Mouse (Mus musculus) thymus, postnatal 25 days (tissue): ENCODE results near the gene Cd300e.
A peak's percentile ranks its signal among the peaks of the same experiment; 100 is the strongest.
"Not testable (repeated sequence)": the region's sequence is repeated elsewhere in the genome, so short reads cannot be mapped to it uniquely, and the experiment has no call there.

Experiments
- DNase-seq: peaks from one replicate; pipeline ENCODE4 v3.0.0; 2022

Cd300e gene

GRCm38 (mm10) chr11:115081373-115081772, 19.4 kb upstream of the Cd300e start:
- no peak for DNase-seq

DNA sequence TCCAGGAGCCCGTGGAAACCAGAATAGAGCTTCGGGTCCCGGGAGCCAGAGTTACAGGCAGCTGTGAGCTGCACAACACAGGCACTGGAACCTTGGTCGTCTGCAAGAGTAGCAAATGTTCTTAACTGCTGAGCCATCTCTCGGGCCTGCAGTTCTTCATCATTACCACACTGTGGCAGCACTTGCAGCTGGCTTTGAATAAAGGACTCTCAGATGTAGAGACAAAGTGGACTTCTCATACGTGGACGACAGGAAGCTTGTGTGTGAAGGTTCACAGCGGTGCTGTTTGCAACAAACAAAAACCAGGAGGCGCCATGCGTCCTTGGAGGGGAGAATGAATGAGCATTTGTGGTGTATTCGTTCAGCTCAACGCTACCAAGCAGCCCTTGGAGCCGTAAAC, 18.9 kb upstream of the Cd300e start:
- peak; percentile 40 for DNase-seq

DNA sequence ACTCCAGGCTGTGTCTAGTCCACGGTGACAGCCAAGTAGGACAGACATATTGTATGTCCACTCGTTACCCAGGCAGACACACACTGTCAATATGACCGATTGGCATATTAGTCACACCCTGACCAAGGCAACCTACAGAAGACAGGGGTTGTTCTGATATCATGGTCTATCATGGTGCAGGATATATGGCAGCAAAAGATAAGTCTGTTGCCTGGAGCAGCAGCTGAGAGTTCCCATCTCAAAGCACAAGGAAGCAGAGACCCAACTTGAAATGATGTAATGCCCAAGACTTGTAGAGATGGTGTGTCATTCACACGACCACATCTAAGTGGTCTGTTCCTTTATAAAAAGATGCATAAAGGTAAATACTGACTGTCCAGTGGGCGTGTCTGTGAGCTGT, 16.7 kb upstream of the Cd300e start:
- DNase-seq = no peak

- DNase-seq = no peak
Measured at GRCm38 (mm10) chr11:115077436-115077835, 15.5 kb upstream of the Cd300e start.

GRCm38 (mm10) chr11:115075859-115076258, 13.9 kb upstream of the Cd300e start:
- no peak for DNase-seq

DNA sequence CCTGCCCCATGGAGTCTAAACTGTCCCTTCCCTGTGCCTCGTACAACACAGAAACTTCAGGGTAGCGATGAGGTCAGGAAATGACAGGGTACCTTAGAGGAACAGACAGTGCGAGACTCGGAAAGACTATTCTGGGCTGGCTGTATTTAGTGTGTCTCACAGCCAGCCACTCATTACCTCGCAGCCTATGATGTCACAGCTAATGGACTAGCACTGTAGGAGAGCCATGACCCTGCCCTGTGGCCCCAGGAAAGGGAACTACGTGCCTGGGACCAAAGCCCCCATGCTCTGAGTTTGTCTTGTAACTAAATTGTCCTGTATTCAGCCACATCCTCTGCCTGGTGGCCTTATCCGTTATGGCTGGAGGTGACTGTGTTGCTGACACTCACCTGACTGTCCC, 13.4 kb upstream of the Cd300e start:
- no peak for DNase-seq

- DNase-seq = no peak
Measured at GRCm38 (mm10) chr11:115073002-115073401, 11.0 kb upstream of the Cd300e start.

DNA sequence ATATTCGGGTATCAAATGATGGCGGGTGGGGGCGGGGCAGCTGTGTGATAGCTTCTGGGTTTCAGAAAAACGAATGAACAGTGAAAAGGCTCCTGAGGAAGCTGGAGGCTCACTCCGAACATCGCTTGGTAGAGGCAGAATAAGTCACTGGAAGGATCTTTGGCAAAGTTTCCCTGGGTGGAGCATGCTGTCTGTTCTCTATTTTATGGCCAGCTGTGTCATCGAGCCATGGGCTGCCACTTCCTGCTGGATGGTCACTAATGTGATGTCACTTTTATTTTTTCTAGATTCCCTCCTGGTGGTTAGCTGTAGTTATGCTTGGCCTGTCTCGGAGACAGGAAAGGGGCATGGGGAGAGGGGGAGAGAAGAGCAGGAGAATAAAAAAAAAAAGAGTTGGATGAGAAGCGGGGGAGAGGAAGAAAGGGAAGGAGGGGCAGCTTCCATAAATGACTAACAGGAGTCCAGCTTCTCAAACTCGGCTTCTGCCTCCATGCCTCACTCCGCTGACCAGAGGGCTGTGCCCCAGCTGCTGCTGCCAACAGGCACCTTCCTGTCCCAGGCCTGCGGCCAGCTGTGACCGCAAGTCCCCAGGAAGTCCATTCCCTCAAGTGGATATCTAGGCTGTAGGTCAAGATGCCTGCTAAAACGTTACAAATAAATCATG, 9.8 kb upstream of the Cd300e start:
- DNase-seq = no peak

DNA sequence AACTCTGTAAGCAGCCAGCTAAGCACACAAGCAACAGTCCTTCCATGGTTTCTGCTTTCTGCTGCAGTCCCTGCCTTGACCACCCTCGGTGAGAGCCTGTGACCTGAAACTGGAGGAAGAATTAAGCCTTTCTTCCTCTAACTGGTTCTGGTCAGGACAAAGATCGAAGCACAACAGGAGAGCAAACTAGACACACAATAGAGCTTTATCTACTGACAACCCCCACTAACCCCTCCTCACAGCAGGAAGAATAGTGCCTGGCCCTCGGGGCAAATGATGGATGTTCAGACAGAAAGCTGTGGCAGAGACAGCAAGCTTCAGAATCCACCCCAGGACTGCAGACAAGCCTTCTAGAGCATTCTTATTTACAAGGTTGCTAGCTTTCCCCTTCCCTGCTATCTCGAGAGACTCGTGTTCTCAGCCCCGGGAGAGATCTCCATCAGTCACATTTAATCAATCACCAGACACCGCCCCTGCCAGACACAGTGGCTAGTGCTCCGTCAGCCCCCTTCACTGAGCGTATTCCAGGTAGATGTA, 9.1 kb upstream of the Cd300e start:
- DNase-seq = no peak

DNA sequence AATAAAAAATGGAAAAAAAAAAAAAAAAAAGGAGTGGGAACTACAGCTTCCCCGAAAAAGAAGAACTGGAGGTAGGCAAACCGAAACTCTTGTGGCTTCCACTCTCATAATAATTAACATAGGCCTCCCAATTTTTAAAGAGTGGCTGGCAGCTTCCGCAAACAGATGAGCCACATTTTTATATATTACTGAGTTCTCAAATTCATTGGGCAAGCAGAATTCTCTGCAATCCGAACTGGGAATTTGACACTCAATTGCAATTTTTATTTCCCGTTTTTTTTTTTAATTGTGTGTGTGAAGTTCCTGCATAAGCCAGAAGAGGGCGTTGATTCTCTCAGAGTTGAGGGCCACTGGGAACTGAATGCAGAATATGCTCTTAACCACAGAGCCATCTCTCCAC, 4.8 kb upstream of the Cd300e start:
- no peak for DNase-seq

DNA sequence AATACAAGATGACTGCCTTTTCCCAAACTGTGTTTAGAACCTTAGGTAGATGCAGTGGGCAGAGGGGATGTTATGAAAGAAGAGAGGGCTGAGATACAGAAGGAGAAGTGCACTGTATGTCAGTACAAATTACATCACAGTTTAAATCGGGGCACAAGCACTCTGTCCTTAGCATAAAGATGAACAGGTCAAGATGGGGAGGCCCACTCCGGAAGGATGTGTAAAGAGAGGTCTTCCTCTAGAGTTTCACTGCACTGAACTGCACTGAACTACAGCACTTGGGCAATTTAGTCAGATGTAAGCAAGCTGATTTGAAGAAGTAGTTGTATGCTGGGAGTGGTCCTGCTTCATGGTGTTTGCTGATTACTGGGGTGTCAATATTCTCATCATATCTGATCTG, 2.2 kb downstream of the Cd300e start:
- DNase-seq = no peak

DNA sequence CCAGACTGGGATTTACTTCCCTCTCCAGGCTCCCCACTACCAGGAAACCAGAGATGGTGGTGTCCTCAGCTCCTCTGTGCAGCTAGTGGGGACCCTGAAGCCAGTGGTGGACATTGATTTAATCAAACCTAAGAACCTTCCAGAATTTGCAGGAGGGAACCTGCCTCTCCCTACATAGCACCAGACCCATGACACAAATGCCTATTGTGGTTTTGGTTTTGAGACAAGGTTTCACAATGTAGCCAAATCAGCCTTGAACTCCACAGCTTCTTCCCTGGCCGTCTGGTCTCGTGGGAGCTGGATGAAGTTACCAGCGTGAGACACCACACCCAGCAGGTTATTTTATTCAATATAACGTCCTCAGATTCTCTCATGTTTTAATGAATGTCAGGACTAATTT, 3.3 kb downstream of the Cd300e start:
- DNase-seq = no peak

GRCm38 (mm10) chr11:115054537-115054936, 7.4 kb downstream of the Cd300e start:
- DNase-seq = no peak

- no peak for DNase-seq
Measured at GRCm38 (mm10) chr11:115052991-115053390, 9.0 kb downstream of the Cd300e start.

- peak; percentile 47 for DNase-seq
Measured at GRCm38 (mm10) chr11:115052206-115052605, 9.8 kb downstream of the Cd300e start.

GRCm38 (mm10) chr11:115049282-115049895, 12.6 kb downstream of the Cd300e start:
- DNase-seq = no peak

DNA sequence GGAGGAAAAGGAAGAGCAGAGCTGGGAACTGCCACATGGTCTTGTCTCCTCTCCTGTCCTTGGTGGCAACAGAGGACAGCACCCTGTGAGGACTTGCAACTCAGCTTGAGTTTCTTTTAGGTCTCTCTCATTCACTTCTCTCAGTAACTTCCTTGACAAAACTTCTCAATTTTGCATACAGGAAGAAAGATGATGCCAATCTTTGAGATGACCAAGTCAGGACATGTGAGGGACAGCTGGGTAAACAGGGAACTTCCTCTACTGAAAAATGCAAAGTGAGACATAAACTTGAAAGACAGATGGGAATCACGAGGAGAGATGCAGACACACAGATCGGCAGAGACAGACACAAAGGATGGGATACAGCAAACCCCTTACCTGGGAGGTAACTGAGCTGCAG, 13.7 kb downstream of the Cd300e start, which contains the start of gene Cd300ld3:
Cd300ld3 (minus strand) TSS at position 151 of the 400 bp plus-strand sequence.
- DNase-seq = no peak

GRCm38 (mm10) chr11:115037669-115038068, 24.3 kb downstream of the Cd300e start, which contains the start of gene Cd300ld5:
TSS of gene Cd300ld5 (minus strand) at chr11:115037769.
- DNase-seq = not testable (repeated sequence)

- DNase-seq = not testable (repeated sequence)
Measured at GRCm38 (mm10) chr11:115026912-115027311, 35.1 kb downstream of the Cd300e start, which contains the start of gene Cd300ld4. TSS of gene Cd300ld4 (minus strand) at chr11:115027012.

DNA sequence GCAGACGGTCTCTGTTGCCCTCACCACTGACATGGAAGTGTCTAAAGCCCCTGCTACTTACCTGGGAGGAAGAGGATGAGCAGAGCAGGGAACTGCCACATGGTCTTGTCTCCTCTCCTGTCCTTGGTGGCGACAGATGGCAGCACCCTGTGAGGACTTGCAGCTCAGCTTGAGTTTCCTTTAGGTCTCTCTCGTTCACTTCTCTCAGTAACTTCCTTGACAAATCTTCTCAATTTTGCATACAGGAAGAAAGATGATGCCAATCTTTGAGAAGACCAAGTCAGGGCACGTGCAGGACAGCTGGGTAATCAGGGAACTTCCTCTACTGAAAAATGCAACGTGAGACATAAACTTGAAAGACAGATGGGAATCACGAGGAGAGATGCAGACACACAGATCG, 45.9 kb downstream of the Cd300e start, which contains the start of gene Cd300ld2:
Cd300ld2 (minus strand) TSS at position 101 of the 400 bp plus-strand sequence.
- not testable (repeated sequence) for DNase-seq

DNA sequence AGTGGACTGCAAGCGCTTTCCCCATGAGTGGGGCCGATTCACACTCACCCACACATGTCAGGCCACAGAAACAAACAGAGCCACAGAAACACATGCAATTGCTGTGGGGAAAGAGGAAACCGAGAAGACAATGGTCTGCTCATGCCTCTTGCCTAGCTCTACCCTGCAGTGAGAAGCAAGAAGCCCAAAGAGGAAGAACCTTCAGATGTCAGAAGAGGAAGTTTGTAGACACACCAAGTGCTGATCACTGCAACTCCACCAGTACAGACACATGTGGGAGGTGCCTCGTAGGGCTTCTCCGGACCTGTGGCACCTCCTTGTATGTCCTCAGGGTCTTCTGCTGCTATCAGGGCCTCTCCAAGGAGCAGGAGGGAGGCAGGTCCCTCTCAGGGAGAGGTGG, 57.9 kb downstream of the Cd300e start:
- DNase-seq = no peak
